Mouse (Mus musculus) subcutaneous adipose tissue, adult 2 months (tissue): Measurements from ENCODE around the gene Fgb. TPM values are rescaled to one million over a fixed set of nuclear protein-coding genes. Genes with fewer than 3 reads are reported as not detected.

Experiments used
- polyA plus RNA-seq: library from polyadenylated mRNA; depleted of rRNA; stranded (reverse); fragments of >200 nt; gene quantifications from 2 replicates; pipeline ENCODE4 v1.2.3, GENCODE M21; 2012; ENCODE audit warnings: low replicate concordance; rRNA removed

Gene Fgb
- polyA plus RNA-seq: 0.22 TPM in 1 of 2 replicates, not detected in the other

DNA sequence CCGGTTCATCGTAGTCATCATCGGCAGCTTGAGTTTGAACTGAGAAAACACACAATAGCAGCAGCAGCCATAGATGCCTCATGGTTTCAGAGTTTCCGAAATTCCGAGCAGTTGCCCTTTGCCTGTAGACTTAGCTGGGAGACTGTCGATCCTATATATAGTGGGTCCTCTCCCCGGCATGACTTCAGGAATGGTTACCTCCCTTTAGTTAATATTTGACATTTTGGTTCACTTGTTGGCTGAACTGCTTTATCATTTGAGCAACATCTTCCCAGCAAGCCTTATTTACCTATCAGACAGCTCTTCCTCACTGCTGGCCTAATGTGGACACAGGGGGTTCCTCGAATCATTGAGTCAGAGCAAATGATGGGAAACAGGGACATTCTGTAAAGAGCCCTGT is at the start of gene Fgb:
Gene Fgb, minus strand, starts transcription at position 184 of the 400 bp plus-strand sequence.

DNA sequence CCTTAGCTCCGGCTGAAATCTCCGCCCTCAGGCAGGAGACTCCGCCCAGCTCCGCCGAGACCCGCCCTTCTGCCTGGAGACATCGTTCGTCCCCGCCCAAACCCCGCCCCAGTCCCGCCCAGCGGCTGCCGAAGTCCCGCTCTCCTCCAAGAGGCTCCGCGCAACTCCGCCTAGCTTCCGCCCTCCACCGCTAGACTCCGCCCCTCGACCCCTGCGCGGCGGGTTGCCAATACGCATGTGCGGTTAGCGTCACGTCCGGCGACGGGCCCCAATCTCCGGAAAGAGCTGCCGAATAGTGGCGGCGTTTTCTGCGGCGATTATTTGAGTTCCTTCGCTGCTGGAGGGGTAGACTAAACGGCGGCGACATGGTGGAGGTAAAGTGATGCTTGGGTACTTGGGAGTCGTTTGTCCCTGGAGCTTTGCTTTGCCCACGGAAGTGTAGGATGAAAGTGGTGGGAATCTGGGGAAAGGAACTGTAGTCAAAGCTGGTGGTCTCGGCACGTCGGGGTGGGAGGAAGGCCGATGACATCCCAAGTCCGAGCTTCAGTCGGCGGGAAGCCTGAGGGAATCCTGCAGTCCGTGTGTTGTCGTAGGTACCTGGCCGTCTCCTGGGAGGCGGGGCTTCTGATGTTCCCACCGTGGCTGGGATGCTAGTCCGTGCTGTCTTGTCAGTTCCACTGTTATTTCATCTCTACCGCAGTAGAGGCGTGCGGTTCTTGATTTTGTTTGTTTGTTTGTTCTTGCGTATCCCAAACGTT is 5.8 kb upstream of the Fgb start, which contains the start of gene Plrg1:
Gene Plrg1, plus strand, starts transcription at position 242 of the 758 bp plus-strand sequence.

DNA sequence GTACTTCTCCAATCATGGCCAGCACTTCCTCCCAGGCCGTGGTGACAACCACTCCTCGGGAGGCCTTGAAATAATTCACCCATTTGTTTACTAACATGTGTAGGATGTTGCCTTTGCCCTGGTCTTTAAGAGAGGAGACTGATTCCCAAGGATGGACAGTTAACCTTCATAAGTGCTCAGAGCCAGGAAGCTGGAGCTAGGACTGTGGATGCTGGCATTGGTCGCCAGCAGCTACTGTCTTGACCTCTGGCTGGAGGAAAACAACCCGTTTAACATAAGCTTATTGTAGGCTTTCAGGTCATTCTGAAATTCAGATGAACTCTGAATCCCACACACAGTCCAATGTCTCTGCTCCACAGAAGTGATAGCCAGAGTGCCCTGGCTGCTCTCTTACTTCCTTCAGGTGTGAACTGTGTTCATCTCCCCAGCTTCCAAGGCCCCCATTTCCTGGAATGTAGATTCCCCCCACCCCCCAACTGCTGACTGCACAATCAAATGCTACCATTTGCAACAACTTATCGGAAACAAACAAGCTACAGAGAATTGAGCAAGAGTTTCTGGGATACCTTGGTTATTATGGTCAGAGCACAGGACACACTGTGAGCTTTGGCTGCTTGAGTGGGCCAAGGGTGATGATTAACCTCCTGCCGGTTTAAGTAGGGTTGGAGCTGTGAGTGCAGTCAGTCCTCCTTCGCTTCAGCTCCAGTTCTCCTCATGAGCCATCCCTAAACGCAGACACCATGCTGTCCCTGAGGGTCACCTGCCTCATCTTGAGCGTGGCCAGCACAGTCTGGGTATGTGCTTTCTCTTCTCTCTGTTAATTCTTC is 24.0 kb downstream of the Fgb start, which contains the start of gene Fga:
Gene Fga, plus strand, starts transcription at position 602 of the 827 bp plus-strand sequence.

DNA sequence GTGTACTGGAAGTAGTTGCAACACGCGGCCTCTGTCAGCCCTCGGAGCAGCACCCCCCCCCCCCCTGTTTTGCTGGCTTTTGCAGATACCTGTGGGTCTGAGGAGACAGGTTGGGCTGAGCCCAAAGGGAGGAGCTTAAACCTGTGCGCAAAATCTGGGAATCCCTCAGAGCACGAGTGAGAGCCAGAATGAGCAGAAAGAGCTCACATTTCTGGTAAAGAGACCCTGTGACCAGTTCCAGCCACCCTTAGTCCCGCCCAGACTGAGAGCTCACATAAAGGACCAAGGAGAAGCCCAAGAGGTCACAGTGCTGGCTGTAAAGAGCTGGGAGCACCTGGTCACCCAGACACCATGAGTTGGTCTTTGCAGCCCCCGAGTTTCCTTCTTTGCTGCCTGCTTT is 42.1 kb downstream of the Fgb start, which contains the start of gene Fgg:
Gene Fgg, plus strand, starts transcription at position 168 of the 400 bp plus-strand sequence.

Other genes starting within 250 kb of the Fgb start
- 0.28 and 0.42 TPM in 2 replicates for gene Rbm46, start 173.4 kb downstream of the Fgb start, polyA plus RNA-seq
- gene Lrat, start 145.9 kb downstream of the Fgb start, polyA plus RNA-seq: 0.03 and 0.14 TPM in 2 replicates
- 0.06 and 0.66 TPM in 2 replicates for gene Fgg, start 42.1 kb downstream of the Fgb start, polyA plus RNA-seq
- 0.10 and 0.31 TPM in 2 replicates for gene Fga, start 23.8 kb downstream of the Fgb start, polyA plus RNA-seq
- gene Plrg1, start 5.7 kb upstream of the Fgb start, polyA plus RNA-seq: 33.3 and 51.5 TPM in 2 replicates
- 0.40 and 0.58 TPM in 2 replicates for gene Dchs2, start 78.1 kb upstream of the Fgb start, polyA plus RNA-seq